Mouse (Mus musculus) lung, embryonic 14.5 days (tissue): Measurements from ENCODE around the gene Rere. TPM values are rescaled to one million over a fixed set of nuclear protein-coding genes. Genes with fewer than 3 reads are reported as not detected.
"Not testable (repeated sequence)": the region's sequence is repeated elsewhere in the genome, so short reads cannot be mapped to it uniquely, and the experiment has no call there.

Experiments
- ATAC-seq: fragments of 200-750 bp; cut with Nextera tagmentation; 2 replicates; pipeline ENCODE4 v1.8.0; 2017; ENCODE audit warnings: mild to moderate bottlenecking, moderate TSS enrichment, moderate library complexity; ENCODE audit not compliant: insufficient read depth
- DNase-seq: peaks from one replicate; pipeline ENCODE4 v3.0.0-alpha.2; 2015
- H3K27ac ChIP-seq: fragments of 300-500 bp; sonication (generic); 2 replicates; pipeline ENCODE4 v1.5.1; 2014; ENCODE audit warnings: low read depth, mild to moderate bottlenecking, moderate library complexity
- H3K27me3 ChIP-seq: fragments of 300-500 bp; sonication (generic); 2 replicates; pipeline ENCODE4 v1.6.1; 2014; ENCODE audit warnings: low read length, control low read depth; ENCODE audit not compliant: insufficient read depth
- H3K36me3 ChIP-seq: fragments of 300-500 bp; sonication (generic); 2 replicates; pipeline ENCODE4 v1.6.1; 2014; ENCODE audit warnings: control low read depth; ENCODE audit not compliant: insufficient read depth
- H3K4me1 ChIP-seq: fragments of 300-500 bp; sonication (generic); 2 replicates; pipeline ENCODE4 v1.6.1; 2014; ENCODE audit warnings: antibody characterized with exemption, control low read depth; ENCODE audit not compliant: insufficient read depth
- H3K4me2 ChIP-seq: fragments of 300-500 bp; sonication (generic); 2 replicates; pipeline ENCODE4 v1.6.1; 2014; ENCODE audit warnings: mild to moderate bottlenecking
- H3K4me3 ChIP-seq: fragments of 300-500 bp; sonication (generic); 2 replicates; pipeline ENCODE4 v1.5.1; 2014; ENCODE audit warnings: low read depth, low read length
- H3K9ac ChIP-seq: fragments of 300-500 bp; sonication (generic); 2 replicates; pipeline ENCODE4 v1.6.1; 2014
- H3K9me3 ChIP-seq: fragments of 300-500 bp; sonication (generic); 2 replicates; pipeline ENCODE4 v1.6.1; 2016; ENCODE audit warnings: low read depth, low read length, control low read depth
- CTCF ChIP-seq: IDR thresholded peaks from 2 replicates; pipeline ENCODE4 v1.5.1; 2016; ENCODE audit warnings: antibody characterized with exemption, low read depth
- WGBS: fragments of 180-500 bp; shearing (Covaris S2); extraction: QIAGEN DNeasy Blood & Tissue Kit; methylation state at CpG from one replicate; pipeline ENCODE4 v1.1.7; 2014; 5-methylcytosine and 5-hydroxymethylcytosine counted together
- polyA plus RNA-seq: library from polyadenylated mRNA; unstranded; fragments of >200 nt; fragmentation: Nextera tagmentation; extraction: Ambion mirVana; gene quantifications from 2 replicates; pipeline ENCODE4 v1.2.1, GENCODE M21; 2014

The Rere gene
- polyA plus RNA-seq, 1 experiment from 2014 or later = 41.5 TPM

DNA sequence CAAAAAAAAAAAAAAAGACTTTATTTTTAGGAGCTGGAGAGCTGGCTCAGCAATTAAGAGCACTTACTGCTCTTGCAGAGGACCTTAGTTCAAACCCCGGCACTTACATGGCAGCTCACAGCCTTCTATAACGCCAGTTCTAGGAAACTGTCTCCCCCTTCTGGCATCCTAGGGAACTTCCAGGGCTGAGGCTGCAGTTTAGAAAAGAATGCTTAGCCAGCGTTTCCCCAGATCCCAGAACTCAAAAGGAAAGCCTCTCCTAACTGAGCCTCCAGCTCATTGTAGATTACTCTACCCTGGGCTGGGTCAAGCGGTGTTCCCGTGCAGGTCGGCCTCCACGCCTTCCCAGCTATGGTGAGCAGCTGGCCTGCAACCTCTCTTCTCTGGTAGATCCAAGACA lies 16.5 kb upstream of the Rere start:
- Histone ChIP-seq H3K9me3 (no peaks in the 10 kb centered on the region), H3K36me3 (no peaks in the 10 kb centered on the region), H3K27me3 (no peaks in the 10 kb centered on the region), H3K4me3 (no peak overlapping the region), H3K4me2 (no peak overlapping the region), H3K9ac (no peak overlapping the region), H3K27ac (no peak overlapping the region), H3K4me1 (peaks cover 15% of the 10 kb centered on the region)
- WGBS = 51% methylated on average over 7 of the region's 7 CpGs
- no peak for ATAC-seq
- DNase-seq = peak; percentile 73
- peak; percentile 54 for TF ChIP-seq CTCF

DNA sequence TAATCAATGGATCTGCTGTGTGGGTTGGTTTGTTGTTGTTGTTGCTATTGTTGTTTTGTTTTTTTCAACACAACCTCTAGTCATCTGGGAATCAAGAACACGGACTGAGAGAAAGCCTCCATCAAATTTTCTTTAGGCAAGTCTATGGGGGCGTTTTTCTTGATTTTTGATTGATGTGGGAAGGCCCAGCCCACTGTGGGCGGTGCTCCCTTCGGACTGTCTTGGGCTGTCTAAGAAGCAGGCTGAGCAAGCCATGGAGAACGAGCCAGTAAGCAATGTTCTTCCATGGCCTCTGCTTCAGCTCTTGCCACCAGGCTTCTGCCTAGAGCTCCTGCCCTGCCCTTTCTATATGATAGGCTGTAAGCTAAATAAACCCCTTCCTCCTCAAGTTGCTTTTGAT lies 16.0 kb upstream of the Rere start:
- Histone ChIP-seq H3K9me3 (no peaks in the 10 kb centered on the region), H3K9ac (no peak overlapping the region), H3K36me3 (no peaks in the 10 kb centered on the region), H3K4me3 (no peak overlapping the region), H3K4me1 (peaks cover 16% of the 10 kb centered on the region), H3K4me2 (no peak overlapping the region), H3K27ac (no peak overlapping the region), H3K27me3 (no peaks in the 10 kb centered on the region)
- no peak for DNase-seq
- no peak for TF ChIP-seq CTCF
- 67% methylated on average over 5 of the region's 5 CpGs for whole genome bisulfite sequencing
- no peak for ATAC-seq

- no peak overlapping the region for H3K9ac ChIP-seq
- H3K4me1 ChIP-seq = peaks cover 16% of the 10 kb centered on the region
- TF ChIP-seq CTCF = no peak
- ATAC-seq (no peak), DNase-seq (no peak)
- no peaks in the 10 kb centered on the region for H3K9me3 ChIP-seq
- H3K36me3 ChIP-seq = no peaks in the 10 kb centered on the region
- H3K27ac ChIP-seq = no peak overlapping the region
- WGBS = 55% methylated on average over 21 of the region's 21 CpGs
- no peak overlapping the region for H3K4me3 ChIP-seq
- no peaks in the 10 kb centered on the region for H3K27me3 ChIP-seq
- H3K4me2 ChIP-seq = no peak overlapping the region
These were observed 14.7 kb upstream of the Rere start for GRCm38 (mm10) chr4:150266655-150267223.

DNA sequence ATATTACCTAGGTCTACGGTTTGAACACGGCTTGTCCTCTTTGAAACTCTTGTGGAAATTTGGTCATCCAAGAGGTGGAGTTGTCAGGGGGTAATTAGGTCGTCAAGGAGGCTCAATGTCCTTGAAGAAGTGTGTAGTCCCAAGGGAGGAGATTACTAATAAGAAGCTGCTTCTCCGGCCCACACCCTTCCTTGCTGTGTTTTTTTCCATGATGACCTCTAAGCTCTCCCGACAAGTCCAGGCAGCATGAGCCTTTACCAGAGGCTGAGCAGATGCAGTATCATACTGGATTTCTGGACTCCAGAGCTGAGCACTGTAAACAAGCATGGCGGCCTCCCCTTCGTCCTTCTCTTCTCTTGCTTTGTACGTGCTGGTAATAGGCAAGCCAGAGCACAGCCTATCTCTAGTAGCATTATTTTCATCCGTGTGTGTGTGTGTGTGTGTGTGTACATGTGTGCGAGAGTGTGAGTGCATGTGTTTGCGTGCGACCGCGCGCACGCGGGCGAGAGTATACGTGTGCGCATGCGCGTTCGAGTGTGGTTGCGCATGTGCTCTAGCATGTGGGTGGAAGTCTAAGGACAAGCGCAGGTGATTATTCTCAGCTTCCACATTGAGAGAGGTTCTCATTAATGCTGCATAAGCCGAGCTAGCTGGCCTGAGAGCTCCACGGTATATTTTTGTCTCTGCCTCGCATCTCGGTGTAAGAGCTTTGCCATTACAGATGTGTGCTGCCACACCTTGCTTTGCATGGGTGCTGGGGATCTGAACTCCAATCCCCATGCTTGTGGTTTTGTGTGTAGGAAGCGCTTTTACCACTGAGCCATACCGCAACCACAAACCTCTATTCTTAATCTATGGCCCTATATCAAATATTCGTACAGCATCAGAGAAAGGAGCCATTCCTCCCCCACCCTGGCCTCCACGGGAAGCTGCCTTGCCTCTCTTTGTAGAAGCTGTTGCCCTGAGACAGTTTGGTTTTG lies 12.5 kb upstream of the Rere start:
- peak overlapping the region; percentile 33; the same call in 1 of the 2 replicates for H3K4me2 ChIP-seq
- no peaks in the 10 kb centered on the region for H3K36me3 ChIP-seq
- TF ChIP-seq CTCF = no peak
- H3K27me3 ChIP-seq = no peaks in the 10 kb centered on the region
- WGBS = 80% methylated on average over 33 of the region's 33 CpGs
- no peak for ATAC-seq
- no peak overlapping the region for H3K4me3 ChIP-seq
- H3K9ac ChIP-seq = no peak overlapping the region
- DNase-seq = no peak
- H3K9me3 ChIP-seq = no peaks in the 10 kb centered on the region
- H3K4me1 ChIP-seq = peaks cover 15% of the 10 kb centered on the region
- H3K27ac ChIP-seq = peak overlapping the region; percentile 77; the same call in 1 of the 2 replicates

GRCm38 (mm10) chr4:150269679-150270078 lies 11.8 kb upstream of the Rere start:
- peak overlapping the region; percentile 33; the same call in 1 of the 2 replicates for H3K4me2 ChIP-seq

DNA sequence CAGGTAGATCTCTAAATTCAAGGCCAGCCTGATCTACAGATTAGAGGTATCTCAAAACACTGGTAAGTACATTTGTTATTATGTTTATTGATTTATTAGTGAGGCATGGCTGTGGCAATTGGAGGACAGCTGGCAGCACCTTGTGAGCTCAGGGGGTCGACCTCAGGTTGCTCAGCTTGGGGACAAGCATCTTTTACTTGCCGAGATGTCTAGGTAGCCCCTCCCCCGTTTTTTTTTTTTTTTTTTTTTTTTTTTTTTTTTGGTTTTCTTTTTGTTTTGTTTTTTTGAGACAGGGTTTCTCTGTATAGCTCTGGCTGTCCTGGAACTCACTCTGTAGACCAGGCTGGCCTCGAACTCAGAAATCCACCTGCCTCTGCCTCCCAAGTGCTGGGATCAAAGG lies 10.7 kb upstream of the Rere start:
- not testable (repeated sequence) for H3K9me3 ChIP-seq, H3K4me2 ChIP-seq, H3K27me3 ChIP-seq, ATAC-seq, DNase-seq, H3K9ac ChIP-seq, H3K27ac ChIP-seq, H3K4me3 ChIP-seq, H3K36me3 ChIP-seq
- peaks cover 15% of the 10 kb centered on the region for H3K4me1 ChIP-seq
- 65% methylated on average over 4 of the region's 4 CpGs for WGBS

More at GRCm38 (mm10) chr4:150269679-150270078, 11.8 kb upstream of the Rere start:
- Histone ChIP-seq H3K9ac (0 out of 2 replicates have a peak overlapping the region, but pooled peaks have one; percentile 32), H3K4me3 (no peak overlapping the region), H3K27ac (peak overlapping the region; percentile 77; the same call in 1 of the 2 replicates), H3K9me3 (no peaks in the 10 kb centered on the region), H3K36me3 (no peaks in the 10 kb centered on the region), H3K4me1 (peaks cover 15% of the 10 kb centered on the region), H3K27me3 (no peaks in the 10 kb centered on the region)
- ATAC-seq (peak; percentile 33), DNase-seq (peak; percentile 68)
- WGBS = 7% methylated on average over 6 of the region's 7 CpGs
- TF ChIP-seq CTCF = 0 out of 2 replicates have a peak, but pooled peaks have one; percentile 22

GRCm38 (mm10) chr4:150272725-150273124 lies 8.7 kb upstream of the Rere start:
- peak overlapping the region; percentile 30 for H3K4me2 ChIP-seq
- WGBS = 3% methylated on average over 9 of the region's 9 CpGs
- no peak for TF ChIP-seq CTCF
- H3K9me3 ChIP-seq = no peaks in the 10 kb centered on the region
- H3K9ac ChIP-seq = no peak overlapping the region
- no peaks in the 10 kb centered on the region for H3K27me3 ChIP-seq
- ATAC-seq (peak; percentile 60; the same call in 1 of the 2 replicates), DNase-seq (peak; percentile 85)
- H3K4me1 ChIP-seq = peaks cover 15% of the 10 kb centered on the region
- H3K36me3 ChIP-seq = no peaks in the 10 kb centered on the region
- H3K4me3 ChIP-seq = no peak overlapping the region
- peak overlapping the region; percentile 55 for H3K27ac ChIP-seq
